Mouse (Mus musculus): ENCODE results near the gene Nrp1.
A peak's percentile ranks its signal among the peaks of the same experiment; 100 is the strongest.

Gene Nrp1

DNA sequence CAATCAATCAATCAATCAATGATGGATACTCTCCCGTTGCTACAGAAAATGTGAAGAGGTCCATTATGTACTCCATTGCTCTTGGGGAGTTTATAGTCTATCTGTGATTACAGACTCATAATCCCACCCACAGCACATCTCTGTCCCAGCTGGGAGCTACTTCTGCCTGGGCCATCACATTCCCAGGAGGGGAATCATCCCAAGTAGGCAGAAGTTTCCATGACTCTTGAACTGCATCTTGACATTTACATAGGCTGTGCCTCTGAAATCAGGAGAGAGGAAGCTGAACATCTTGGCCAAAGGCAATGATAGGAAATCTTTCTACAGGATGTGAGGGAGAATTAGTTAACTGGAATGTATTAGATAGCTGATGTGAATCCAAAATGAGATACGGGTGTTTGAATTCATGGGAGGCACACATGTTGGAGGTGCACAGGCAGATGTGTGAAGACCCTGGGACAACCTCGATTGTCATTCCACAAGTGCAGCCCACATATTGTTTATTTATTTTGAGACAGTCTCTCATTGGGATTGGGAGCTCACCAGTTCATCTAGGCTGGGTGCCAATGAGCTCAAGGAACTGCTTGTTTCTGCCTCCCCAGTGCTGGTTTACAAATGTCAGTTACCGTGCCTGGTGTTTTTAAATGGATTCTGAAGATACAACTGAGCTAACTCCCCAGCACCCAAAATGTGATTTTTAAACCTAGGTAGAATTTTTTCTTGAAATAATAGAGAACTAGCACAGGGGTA, 108.5 kb downstream of the Nrp1 start:
- DNase-seq (ENCODE audit: low spot score) = no peak

DNA sequence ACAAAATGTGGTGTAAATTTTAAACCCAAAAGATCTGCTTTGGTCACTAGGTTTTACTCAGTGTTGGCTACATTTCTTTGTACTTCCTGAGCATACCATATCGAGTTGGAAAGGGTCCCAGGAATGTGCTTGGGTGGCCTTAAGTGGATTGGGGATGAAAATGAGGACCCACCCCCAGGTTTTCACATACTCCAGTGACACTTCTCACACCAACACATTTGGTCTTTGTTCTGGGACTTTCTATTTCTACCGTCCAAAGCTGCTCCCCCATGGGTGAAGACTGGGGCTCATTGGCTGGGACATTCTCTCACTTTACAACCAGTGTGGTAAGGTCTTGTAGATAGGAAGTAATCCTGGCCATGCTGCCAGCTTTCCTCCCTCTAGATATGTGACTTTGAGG, 111.7 kb downstream of the Nrp1 start:
- no peak for DNase-seq (ENCODE audit: low spot score)

DNA sequence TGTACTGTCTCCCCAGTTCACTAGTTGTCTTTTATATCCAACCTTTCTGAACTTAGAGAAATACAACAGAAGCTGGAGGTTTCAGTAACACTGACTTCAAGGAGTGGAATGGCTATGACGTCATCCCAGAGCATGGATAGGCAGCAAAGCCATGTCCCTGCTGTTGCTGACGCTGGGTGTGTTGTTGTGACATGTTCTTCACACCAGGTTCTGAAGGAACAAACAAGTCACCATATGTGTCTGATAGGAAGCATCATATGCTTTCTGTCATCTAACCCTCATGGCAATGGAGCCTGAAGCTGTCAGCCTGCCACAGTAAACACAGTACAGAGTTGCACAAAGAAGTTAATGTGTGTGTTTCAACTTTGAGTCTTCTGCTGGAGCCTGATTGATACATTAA, 112.8 kb downstream of the Nrp1 start:
- DNase-seq (ENCODE audit: low spot score) = no peak

DNA sequence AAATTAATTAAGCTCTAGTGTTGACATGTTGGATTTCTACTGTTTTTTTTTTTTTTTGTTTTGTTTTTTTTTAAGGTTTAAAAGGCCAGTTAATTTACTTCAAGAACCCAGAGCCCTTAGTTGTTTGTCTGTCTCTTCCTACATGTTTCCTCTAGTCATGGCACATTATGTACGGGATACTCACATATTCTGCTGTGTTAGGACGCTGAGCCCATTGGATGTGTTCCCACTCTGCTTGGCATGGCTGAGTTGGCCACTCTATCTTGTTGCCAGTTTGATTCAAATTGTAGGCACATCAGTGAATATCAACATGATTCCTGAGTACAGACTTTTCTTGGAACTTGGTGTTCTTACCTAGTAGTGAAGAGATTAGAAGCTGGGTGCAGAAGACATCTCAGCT, 114.5 kb downstream of the Nrp1 start:
- DNase-seq (ENCODE audit: low spot score) = no peak

DNA sequence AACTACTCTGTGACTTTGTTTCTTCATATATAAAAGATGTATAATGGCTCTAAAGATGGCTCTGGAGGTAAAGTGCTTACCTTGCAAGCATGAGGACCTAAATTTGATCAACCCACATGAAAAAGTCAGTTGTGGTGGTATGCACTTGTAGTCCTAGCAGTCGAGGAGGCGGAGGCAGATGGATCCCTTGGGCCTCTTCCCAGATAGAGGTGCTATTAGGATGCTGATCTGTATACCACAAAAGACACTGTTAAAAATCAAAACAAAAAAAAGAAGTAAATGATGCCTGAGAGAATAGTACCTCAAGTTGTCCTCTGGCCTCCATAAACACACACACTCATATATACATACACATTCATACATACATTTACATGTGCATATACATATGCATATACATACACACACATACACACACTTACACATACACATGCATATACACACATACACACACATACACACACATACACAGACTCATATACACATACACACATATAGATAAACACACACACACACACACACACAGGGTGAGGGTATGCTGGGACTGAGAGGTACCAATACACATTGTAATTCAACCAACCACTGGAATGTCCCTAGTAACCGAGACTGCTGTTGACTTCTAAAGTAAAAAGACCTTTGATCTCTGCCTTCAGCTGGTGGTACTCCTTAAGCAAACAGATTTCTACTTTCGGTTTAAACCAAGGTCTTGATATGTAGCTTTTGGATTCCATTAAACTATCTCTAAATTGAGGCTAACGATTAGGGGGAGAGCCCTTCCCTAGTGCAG, 115.2 kb downstream of the Nrp1 start:
- no peak for DNase-seq (ENCODE audit: low spot score)

DNA sequence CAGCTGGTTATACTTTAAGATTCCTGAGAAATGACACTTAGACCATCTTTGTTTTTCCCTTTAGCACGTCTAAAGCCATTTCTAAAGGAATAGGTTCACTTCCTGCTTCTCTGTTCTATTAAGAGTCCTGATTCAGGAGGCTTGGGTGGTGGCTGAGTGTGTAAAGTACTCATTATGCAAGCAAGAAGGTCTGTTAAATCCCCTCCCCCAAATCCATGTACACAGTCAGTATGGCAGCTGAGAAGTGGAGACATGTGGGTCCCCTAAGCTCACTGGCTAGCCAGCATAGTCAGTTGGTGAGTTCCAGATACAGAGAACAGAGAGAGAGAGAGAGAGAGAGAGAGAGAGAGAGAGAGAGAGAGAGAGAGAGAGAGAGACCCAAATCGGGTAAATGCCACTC, 116.2 kb downstream of the Nrp1 start:
- DNase-seq (ENCODE audit: low spot score) = no peak

DNA sequence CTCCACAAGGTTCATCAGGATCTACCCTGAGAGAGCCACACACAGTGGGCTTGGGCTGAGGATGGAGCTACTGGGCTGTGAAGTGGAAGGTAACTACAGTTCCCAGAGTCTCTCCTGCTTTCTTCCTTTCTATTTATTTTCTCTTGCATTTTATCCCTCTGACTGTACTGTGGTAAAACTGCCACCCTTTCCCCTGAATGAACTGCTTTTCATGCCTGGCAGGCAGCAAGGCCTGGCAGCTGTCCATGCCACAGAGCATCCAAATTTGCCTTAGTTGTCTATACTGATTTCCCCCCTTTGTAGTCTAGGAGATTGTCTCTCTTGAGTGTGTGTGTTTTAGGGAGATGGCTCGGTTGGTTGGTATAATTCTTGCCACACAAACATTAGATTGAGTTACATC, 117.8 kb downstream of the Nrp1 start:
- no peak for DNase-seq (ENCODE audit: low spot score)

DNA sequence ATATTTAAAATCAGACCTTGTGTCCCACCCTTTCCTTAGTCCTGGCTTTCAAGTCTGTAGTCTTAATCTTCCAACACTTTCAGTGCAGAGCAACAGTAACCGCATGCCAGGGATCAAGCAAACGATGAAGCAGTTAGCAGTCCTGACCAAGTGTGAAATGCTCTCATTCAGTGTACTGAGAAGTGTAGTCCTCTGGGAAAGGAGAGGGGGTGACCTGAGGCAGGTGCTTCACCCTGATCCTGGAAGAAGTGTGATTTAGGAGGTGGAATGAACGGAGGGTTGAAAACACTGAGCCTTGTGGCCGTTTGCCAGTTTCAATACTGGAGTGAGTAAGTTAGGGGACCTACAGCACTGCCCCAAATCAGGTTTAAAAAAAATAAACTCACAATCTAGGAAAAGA, 119.6 kb downstream of the Nrp1 start:
- DNase-seq (ENCODE audit: low spot score) = no peak

DNA sequence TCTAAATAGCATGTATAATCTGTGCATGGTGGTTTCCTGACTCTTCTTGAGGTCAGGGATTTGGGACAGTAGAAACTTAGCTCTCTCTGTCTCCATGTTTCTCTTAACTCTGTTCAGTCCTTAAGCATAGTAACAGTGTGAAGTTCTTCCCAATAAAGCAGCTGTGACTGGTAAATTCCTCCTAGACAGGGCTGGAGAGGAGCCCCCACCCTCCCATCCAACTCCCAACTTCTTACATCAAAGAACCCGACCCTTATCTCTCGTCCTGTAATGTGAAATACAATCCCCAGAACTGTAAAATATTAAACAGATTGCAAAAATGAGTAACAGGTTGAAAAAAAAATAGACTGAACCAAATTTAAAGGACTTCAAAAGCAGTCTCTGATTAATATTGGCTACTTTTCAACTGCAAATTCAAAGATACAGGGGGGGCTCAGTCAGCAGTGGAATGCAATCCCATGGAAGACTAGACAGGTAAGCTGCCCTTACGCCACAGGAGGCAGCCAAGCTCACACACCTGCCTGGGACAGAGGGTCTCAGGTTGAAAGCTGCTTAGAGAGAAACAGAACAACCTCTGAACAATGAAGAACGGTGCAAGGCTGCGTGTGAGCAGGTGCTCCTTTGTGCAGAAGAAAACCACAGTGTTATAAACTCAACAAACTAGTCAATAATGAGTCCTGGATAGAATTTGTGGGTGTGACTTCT, 121.1 kb downstream of the Nrp1 start:
- no peak for DNase-seq (ENCODE audit: low spot score)

DNA sequence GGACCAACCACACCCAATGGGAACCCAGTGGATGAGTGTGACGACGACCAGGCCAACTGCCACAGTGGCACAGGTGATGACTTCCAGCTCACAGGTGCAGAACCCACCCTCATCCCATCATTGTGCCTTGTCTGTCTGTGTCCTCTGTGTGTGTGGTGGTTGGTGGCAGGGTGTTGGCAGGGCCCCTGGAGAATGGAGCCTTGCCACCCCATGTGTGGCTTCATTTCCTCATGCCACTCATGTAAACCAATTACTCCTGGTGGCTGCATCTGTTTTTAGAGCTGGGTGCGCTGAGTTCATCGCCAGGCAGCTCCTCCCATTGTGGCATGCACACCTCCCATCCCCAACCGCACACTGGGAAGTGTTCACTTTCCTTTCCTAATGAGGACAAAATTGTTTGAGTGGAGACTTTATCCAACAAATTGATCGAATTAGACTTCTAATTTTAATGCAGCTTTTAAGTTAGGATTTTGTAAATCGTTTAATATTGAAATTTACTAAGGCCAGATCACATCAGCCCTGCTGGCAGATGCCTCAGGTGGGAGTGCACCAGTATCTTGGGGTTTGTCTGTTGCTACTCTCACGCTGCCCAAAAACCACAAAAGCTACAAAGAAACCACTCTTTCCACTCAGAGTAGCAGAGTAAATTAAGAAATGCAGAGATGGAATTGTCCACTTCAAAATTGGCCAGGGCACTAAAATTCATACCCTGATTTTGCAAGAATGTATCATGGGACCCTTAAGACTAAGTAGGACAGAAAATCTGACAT, 122.7 kb downstream of the Nrp1 start:
- DNase-seq (ENCODE audit: low spot score) = no peak

DNA sequence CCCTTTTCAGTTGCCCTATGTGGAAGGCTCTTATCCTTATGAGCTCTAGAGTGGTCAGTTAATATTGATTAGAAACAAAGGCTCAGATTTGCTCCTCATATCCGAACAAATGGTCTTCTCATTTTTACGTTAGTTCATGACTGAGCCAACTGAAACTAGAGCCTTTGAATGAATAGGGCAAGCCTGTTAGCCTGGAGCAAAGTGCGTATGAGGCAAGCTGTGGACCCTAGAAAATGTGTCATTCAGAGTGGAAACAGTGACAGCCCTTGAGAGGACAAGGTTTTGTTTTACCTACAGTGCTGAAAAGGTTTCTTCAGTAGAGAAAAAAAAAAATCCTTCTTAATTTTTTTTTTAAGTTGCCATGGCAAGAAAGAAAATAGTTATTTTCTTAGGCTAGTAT, 124.9 kb downstream of the Nrp1 start:
- DNase-seq (ENCODE audit: low spot score) = no peak

DNA sequence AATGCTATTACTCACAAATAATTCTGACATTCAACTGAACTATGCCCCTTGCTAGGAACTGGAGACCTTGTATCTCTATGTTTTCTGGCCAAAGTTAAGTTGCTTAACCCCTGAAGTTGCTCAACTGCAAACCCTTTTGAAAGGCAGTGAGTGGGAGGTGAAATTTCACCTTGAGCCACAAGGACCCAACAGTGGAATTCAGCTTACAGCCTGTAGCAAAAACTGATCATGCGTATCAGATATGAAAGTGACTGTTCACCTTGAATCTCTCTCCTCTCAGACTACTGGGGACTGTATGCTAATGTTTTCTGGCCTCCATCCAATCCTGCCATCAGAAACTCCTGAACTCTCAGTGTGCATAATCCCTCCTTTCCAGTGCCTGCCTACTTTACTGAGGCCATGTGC, 126.3 kb downstream of the Nrp1 start:
- no peak for DNase-seq (ENCODE audit: low spot score)

DNA sequence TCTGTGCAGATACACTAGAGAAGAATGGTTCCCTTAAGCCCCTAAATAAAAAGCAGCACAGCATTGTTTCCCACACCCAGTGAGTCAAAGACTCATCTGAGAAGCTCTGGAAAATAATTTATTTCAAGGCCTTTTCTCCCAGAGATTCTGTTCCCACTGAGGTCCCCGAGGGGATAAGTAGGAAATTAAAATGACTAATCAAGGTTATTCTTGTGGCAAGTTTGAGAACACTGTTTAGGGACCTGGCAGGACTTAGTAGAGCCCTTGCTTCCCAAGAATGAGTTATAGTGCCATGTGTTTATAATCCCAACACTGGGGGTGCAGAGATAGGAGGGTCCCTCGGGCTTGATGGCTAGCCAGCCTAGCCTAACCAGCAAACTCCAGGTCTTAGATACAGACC, 127.6 kb downstream of the Nrp1 start:
- no peak for DNase-seq (ENCODE audit: low spot score)

DNA sequence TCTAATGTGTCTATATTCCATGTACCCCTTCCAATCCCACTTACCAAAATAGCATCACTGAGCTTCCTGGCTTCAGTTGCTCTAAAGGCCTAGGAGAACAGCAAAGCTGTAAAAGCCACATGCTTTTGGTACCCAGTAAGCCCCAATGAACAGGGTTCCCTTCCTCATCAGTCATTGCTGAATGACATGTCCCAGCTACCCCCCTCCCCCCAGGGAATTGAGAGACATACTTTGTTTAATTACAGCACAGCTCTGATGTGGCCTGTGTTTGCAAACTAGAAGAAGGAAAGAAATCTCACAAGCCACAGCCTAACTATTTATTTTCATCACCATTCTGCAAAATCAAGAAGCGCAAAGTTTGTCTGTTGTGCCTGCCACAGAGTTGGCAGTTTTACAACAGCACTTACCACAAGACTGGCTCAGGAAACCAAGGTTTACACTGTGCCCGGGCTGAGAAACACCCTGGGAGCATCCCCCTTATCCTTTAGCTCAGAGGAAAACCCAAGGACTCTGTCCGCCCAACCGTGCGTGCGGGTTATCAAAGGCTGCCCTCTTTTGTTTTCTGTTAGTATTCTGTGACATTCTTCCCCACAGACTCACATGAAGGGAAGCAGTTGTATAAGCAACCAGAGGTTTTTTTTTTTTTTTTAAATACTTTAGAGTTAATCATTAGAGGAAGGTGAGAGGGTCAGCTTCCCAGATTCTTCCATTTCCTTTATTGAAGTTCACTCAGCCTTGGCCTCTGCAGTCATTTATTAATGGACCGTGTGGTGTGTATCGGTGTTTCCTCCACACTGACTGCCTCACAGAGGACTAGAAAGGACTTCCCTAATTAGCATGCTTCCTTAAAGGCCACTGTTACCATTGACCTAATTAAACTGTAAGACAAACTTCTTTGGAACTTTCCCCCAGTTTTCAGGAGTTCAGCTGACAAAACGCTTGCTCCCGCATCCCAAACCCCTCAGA, 129.8 kb downstream of the Nrp1 start:
- DNase-seq (ENCODE audit: low spot score) = no peak

DNA sequence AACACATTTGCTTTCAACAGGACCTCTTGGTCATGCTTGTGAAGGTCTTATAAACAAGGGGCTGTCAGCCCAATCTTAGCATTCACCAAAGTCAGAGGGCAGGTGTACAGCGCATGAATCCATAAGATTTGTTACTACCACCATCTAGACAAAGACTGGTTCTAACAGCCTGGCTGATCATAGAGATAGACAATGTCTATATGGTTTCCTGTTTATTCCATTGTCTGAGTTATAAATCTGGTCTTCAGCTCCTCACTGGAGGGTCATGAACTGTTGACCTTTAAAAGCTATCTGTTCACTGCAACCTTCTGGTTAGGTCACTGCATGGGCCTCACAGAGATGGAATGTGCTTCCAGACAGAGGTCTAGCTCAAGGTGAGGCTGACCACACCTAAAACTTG, 130.9 kb downstream of the Nrp1 start:
- no peak for DNase-seq (ENCODE audit: low spot score)

DNA sequence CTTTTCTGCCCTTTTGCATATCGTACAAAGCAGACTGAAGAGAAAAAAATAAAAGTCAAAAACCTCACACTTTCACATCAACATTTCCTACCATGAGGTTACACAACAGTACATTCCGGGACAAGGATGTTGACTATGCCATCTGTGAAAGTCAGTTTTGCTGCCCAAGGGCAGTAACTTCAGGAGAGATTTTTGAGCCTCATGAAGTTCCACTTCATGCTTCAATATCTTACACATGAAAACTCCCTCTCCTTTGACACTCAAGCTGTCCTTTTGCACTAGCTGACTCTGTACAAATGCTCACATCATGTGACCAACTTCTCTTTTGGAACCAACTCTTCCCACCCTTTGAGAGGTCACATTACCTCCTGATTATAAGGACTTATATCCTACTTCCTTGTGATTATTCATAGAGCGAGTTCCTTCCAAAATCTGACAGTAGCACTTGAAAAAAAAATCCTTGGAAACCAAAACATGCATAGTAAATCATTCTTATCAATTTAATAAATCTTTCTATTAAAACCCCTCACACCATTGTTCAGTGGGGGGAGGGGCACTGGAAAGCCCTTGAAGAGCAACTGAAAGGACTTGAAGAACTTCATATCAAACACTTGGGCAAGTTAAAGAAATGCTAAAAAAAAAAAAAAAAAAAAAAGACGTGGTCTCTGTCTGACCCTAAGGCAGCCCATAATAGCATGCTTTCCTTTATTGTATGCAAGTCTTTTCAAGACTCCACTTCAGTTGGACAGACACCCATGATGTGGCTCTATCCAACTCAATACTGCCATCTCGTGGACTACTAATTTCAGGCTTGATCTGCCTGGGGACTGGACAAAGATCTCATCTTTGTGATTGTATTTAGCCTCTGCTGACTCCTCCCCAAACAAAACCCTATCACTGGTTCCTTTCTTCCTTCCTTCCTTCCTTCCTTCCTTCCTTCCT, 133.0 kb downstream of the Nrp1 start:
- DNase-seq (ENCODE audit: low spot score) = peak; percentile 49

DNA sequence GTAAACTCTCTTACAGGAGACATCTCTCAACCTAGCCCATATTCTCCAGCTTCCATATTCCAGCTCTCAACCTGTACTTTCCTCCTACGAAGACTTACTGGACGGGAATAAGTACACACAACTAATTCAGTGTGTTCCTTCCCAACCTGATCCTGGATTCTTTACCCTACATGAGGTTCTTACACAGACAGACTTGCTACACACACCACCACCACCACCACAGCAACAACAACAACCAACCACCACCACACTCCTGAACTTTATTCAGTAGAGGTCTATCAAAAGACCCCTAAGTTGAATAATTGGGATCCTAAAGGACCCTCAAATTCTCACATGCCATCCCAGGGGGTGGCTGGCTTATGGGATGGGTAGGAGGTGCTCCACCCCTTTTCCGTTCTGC, 135.4 kb downstream of the Nrp1 start:
- no peak for DNase-seq (ENCODE audit: low spot score)

DNA sequence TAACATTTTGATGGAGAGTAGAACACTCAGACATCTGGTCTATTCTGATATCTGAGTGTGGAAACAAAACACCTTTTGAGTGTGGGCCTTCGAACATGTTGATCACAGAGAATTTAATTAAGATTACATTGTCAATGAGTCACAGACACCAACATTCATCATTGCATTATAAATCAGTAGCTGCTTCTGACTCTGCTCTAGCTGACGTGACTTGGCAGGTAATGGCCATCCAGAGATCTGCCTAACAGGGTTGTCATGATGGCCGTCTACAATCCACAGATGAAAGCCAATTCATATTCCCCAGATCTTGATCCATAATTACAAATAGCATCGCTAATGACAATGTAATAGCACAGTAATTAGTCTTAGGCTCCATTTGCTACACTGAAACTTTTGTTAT, 140.4 kb downstream of the Nrp1 start:
- DNase-seq (ENCODE audit: low spot score) = no peak

DNA sequence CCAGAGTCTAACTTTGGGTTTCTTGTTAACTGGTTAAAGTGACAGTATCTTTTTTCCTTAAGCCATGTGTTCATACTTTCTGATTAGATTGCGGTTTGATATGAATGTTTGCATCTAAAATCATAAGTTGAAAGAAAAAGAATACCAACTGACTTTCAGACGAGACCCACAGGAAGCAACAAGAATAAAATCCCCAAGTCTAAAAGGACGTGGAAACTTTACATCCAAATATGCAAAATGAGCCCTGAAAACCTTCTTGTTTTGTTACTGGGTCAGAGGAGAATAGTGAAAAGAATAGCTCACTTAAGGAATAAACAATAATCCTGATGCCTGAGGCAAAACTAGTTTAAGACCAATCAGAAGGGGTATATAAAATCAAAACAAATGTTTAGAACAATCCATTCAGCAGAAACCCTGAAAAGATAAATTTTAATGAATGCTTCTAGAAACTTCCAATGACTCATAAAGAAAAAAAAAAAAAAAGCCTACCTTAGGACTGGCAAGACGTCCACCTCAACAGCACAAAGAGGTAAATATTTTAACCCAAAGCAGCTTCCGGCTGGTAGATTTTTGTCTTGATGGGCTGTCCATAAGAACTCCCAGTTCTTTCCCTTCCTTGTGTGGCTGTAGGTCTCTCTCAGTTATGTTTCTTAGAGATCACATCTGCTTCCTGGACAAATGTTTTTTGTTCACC, 145.9 kb downstream of the Nrp1 start:
- DNase-seq (ENCODE audit: low spot score) = no peak

All from testis, postnatal 10 days (tissue).